Comparison of ENCODE assay signal across 8 mouse cellular contexts in genomic region chr12:69890476-69890875, GRCm38 (mm10). TPM values are rescaled to one million over a fixed set of nuclear protein-coding genes. Genes with fewer than 3 reads are reported as not detected.
DNase-seq lines count a peak whose midpoint lies in the region; ATAC-seq lines count a peak whose summit lies in the region.

No protein-coding gene starts in this region.

- no peak for ATAC-seq in kidney, embryonic 15.5 days (replicated peaks; ENCODE audit: low FRiP score)
- no peak for ATAC-seq in midbrain, embryonic 16.5 days
- no peak for ATAC-seq in inflammation-experienced regulatory T-cells, adult 6 months

- H3K36me3 ChIP-seq in kidney, embryonic 15.5 days = 0 out of 2 replicates have a peak, but pooled peaks cover 4% of the 10 kb centered on the region
- peaks cover 17% of the 10 kb centered on the region for H3K36me3 ChIP-seq in limb, embryonic 10.5 days
- no peaks in the 10 kb centered on the region; the same call in 1 of the 2 replicates for H3K36me3 ChIP-seq in midbrain, embryonic 16.5 days (ENCODE audit: control insufficient read depth, insufficient read depth, low read length)

- H3K4me3 ChIP-seq in kidney, embryonic 15.5 days (replicated peaks) = peak overlapping the region; percentile 96
- H3K4me3 ChIP-seq in limb, embryonic 10.5 days = peak overlapping the region; percentile 86; the same call in 1 of the 2 replicates
- H3K4me3 ChIP-seq in midbrain, embryonic 16.5 days (ENCODE audit: low read depth, low read length) = 0 out of 2 replicates have a peak overlapping the region, but pooled peaks have one; percentile 0

- H3K9me3 ChIP-seq in kidney, embryonic 15.5 days (replicated peaks) = no peaks in the 10 kb centered on the region
- no peaks in the 10 kb centered on the region for H3K9me3 ChIP-seq in limb, embryonic 10.5 days (replicated peaks)
- no peaks in the 10 kb centered on the region for H3K9me3 ChIP-seq in midbrain, embryonic 16.5 days (replicated peaks; ENCODE audit: control insufficient read depth, low read length, poor library complexity, severe bottlenecking)

- peak overlapping the region; percentile 76 for H3K4me2 ChIP-seq in kidney, embryonic 15.5 days
- H3K4me2 ChIP-seq in midbrain, embryonic 16.5 days (ENCODE audit: low read length) = peak overlapping the region; percentile 84

- H3K4me1 ChIP-seq in kidney, embryonic 15.5 days = peaks cover 54% of the 10 kb centered on the region
- peaks cover 31% of the 10 kb centered on the region for H3K4me1 ChIP-seq in limb, embryonic 10.5 days
- H3K4me1 ChIP-seq in midbrain, embryonic 16.5 days (ENCODE audit: control insufficient read depth, insufficient read depth, low read length) = peaks cover 23% of the 10 kb centered on the region

- H3K27me3 ChIP-seq in kidney, embryonic 15.5 days = no peaks in the 10 kb centered on the region
- no peaks in the 10 kb centered on the region for H3K27me3 ChIP-seq in limb, embryonic 10.5 days (ENCODE audit: low read depth, poor library complexity, severe bottlenecking)
- no peaks in the 10 kb centered on the region for H3K27me3 ChIP-seq in midbrain, embryonic 16.5 days (ENCODE audit: control insufficient read depth, insufficient read depth, low read depth, low read length)

- DNase-seq in kidney, adult 11 months = no peak
- peak; percentile 36 for DNase-seq in embryo, embryonic 9.5 days (ENCODE audit: extremely low spot score)
- DNase-seq in limb, embryonic 10.5 days (ENCODE audit: low spot score) = no peak
- no peak for DNase-seq in frontal cortex, postnatal 14 days (ENCODE audit: low spot score in 2 of 2)
- no peak for DNase-seq in layer of hippocampus, adult 11-12 months (ENCODE audit: low spot score)

- WGBS in kidney, embryonic 15.5 days = 14% methylated on average over 5 of the region's 5 CpGs
- WGBS in limb, embryonic 10.5 days = 35% methylated on average over 5 of the region's 5 CpGs
- WGBS in midbrain, embryonic 16.5 days = 25% methylated on average over 5 of the region's 5 CpGs

- H3K9ac ChIP-seq in kidney, embryonic 15.5 days = 0 out of 2 replicates have a peak overlapping the region, but pooled peaks have one; percentile 22
- H3K9ac ChIP-seq in midbrain, embryonic 16.5 days (ENCODE audit: low read depth, low read length) = peak overlapping the region; percentile 2; the same call in 1 of the 2 replicates

- peak overlapping the region; percentile 65 for H3K27ac ChIP-seq in kidney, embryonic 15.5 days
- peak overlapping the region; percentile 22; the same call in 1 of the 2 replicates for H3K27ac ChIP-seq in limb, embryonic 10.5 days
- H3K27ac ChIP-seq in midbrain, embryonic 16.5 days (ENCODE audit: low read length) = no peak overlapping the region

RNA-seq across cellular contexts. Expression of gene Atl1, which starts 1.9 kb away (rescaled TPM):
- 5.4 and 7.7 TPM in 2 replicates for polyA plus RNA-seq in kidney, embryonic 15.5 days (2015; fragmentation: Nextera tagmentation; extraction: Ambion mirVana)
- 1.8 and 4.7 TPM in 2 replicates for polyA plus RNA-seq in limb, embryonic 10.5 days (2016; fragmentation: Nextera tagmentation; extraction: Ambion mirVana)
- polyA plus RNA-seq in midbrain, embryonic 16.5 days (2015; fragmentation: Nextera tagmentation; extraction: Ambion mirVana) = 171 and 177 TPM in 2 replicates
- polyA plus RNA-seq in inflammation-experienced regulatory T-cells, adult 6 months (2017; shearing (Covaris generic)) = under 1 TPM; 0.10 to 0.75 (median 0.42) TPM

RNA-seq across cellular contexts. Expression of gene Map4k5, which starts 2.5 kb away (rescaled TPM):
- polyA plus RNA-seq in kidney, embryonic 15.5 days (2015; fragmentation: Nextera tagmentation; extraction: Ambion mirVana) = 34.3 and 36.9 TPM in 2 replicates
- 28.1 and 33.9 TPM in 2 replicates for polyA plus RNA-seq in limb, embryonic 10.5 days (2016; fragmentation: Nextera tagmentation; extraction: Ambion mirVana)
- polyA plus RNA-seq in midbrain, embryonic 16.5 days (2015; fragmentation: Nextera tagmentation; extraction: Ambion mirVana) = 24.1 and 26.2 TPM in 2 replicates
- polyA plus RNA-seq in inflammation-experienced regulatory T-cells, adult 6 months (2017; shearing (Covaris generic)) = 1 to 10 TPM; 1.1 to 4.8 (median 4.6) TPM

Comparison
In these comparisons a context has a peak if more than half of its experiments do, and no peak if none do; other contexts are left out.
1. H3K4me3 ChIP-seq: peak in every context shown above with its lines; median percentile 96 in kidney, embryonic 15.5 days; 86 in limb, embryonic 10.5 days; 0 in midbrain, embryonic 16.5 days.
2. RNA of gene Atl1, which starts 1.9 kb away (polyA plus RNA-seq): 171 to 177 TPM in midbrain, embryonic 16.5 days; 5.4 to 7.7 TPM in kidney, embryonic 15.5 days, 1.8 to 4.7 TPM in limb, embryonic 10.5 days and 0.10 to 0.75 TPM in inflammation-experienced regulatory T-cells, adult 6 months; every median in the first group is over 10 times any median in the second.